Mouse (Mus musculus) cerebral cortex, adult 2 months (tissue): ENCODE results near the gene Pik3cg.

Experiments
- WGBS: fragments of 180-500 bp; shearing (Covaris S2); methylation state at CpG from one replicate; pipeline ENCODE4 v1.1.7; 2018; 5-methylcytosine and 5-hydroxymethylcytosine counted together

Pik3cg gene

GRCm38 (mm10) chr12:32201070-32201585, 7.3 kb downstream of the Pik3cg start:
- 92% methylated on average over 6 of the region's 6 CpGs for WGBS

GRCm38 (mm10) chr12:32200387-32201069, 7.9 kb downstream of the Pik3cg start:
- WGBS = 90% methylated on average over 16 of the region's 16 CpGs

- WGBS = 81% methylated on average over 4 of the region's 4 CpGs
Observed at GRCm38 (mm10) chr12:32199422-32199821, 9.0 kb downstream of the Pik3cg start.

- WGBS = 92% methylated on average over 4 of the region's 4 CpGs
Observed at GRCm38 (mm10) chr12:32198025-32198424, 10.4 kb downstream of the Pik3cg start.

GRCm38 (mm10) chr12:32195000-32195399, 13.5 kb downstream of the Pik3cg start:
- 81% methylated on average over 4 of the region's 4 CpGs for WGBS

DNA sequence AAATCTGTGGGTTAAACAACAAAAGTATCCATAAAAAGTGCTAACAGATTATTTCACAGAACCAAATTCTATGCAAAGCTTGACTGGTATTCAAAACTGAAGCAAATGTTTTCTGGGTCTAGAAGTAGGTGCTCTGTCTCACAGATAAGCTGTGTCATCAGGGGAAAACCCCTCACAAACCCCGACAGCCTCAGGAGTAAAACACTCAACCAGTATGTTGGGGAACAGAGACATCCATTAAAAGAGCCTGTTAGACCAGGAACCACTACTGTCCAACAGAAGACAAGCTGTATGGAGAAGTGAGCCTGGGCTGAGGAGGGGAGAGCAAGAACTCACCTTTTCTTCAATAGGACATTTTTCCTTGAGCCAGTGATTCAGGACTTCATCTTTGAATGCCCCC, 14.1 kb downstream of the Pik3cg start:
- WGBS = 76% methylated on average over 1 of the region's 1 CpGs

GRCm38 (mm10) chr12:32190927-32191326, 17.5 kb downstream of the Pik3cg start:
- 78% methylated on average over 4 of the region's 4 CpGs for WGBS

DNA sequence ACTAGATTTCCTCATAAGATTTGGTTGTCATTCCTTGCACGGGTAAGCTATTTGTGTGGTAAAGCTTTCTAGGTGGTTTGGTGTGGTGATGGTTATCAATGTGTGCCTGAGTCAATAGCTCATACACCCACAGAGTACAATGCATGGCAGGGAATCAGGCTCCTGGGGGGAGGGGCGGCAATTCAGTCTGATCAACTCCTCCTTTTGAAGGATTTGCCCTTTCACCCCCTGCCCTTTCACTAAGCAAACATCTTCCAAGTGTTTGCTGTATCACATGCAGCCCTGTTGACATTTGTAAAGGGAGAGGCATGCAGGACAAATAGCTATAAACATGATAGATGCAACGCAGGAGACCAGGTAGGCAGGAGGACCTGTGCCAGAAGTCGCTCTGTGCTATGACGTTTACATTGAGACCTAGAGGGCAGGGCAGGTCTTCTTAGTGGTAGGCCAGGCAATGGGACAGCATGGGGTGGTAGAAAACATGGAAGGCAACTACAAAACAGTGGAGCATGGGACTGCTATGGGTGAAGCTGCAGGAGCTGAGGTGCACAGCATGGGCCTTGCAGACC, 20.7 kb downstream of the Pik3cg start:
- 73% methylated on average over 5 of the region's 5 CpGs for WGBS

GRCm38 (mm10) chr12:32186627-32187255, 21.7 kb downstream of the Pik3cg start:
- 88% methylated on average over 6 of the region's 6 CpGs for WGBS

GRCm38 (mm10) chr12:32184874-32185273, 23.6 kb downstream of the Pik3cg start:
- whole genome bisulfite sequencing = 94% methylated on average over 3 of the region's 3 CpGs

- 66% methylated on average over 1 of the region's 1 CpGs for WGBS
Observed at GRCm38 (mm10) chr12:32183584-32183983, 24.9 kb downstream of the Pik3cg start.

- 90% methylated on average over 15 of the region's 15 CpGs for WGBS
Observed at GRCm38 (mm10) chr12:32182632-32183419, 25.6 kb downstream of the Pik3cg start.

DNA sequence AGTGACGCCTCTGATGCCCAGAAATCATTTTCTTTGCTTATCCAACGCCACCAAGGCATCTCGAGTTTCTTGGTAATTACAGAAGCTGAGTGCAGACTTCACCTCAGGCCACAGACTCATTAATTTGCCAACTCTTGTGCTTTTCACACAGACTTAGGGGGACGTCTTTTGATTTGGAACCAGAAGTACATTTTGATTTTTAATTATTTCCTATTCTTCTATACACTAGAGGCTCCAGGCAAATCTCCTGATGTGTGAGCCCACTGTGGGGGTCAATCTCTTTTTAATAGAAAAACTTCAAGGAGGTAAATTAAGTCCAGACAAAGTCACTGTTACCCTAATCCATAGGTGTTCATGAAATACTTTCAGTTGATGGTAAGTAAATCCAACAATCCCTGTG, 26.6 kb downstream of the Pik3cg start:
- WGBS = 75% methylated on average over 4 of the region's 4 CpGs

- WGBS = 79% methylated on average over 6 of the region's 6 CpGs
Observed at GRCm38 (mm10) chr12:32174437-32174836, 34.0 kb downstream of the Pik3cg start.

DNA sequence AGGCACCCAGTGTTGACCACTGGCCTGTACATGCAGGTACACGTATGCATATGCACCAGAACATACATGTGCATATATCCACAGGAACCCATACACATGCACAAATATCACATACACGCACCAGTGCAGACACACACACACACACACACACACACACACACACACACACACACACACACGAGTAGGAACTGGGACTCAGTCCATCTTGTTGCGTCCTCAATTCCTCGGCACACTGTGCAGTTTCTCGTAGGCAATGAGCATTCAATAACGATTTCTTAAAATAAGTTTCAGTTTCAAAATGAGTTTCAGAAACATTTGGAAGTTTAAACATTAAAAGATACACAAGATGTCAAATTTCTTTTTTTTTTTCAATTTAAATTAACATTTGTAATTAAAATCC, 35.6 kb downstream of the Pik3cg start:
- WGBS = 55% methylated on average over 7 of the region's 7 CpGs

- 51% methylated on average over 5 of the region's 5 CpGs for WGBS
Observed at GRCm38 (mm10) chr12:32169164-32169563, 39.3 kb downstream of the Pik3cg start.

GRCm38 (mm10) chr12:32168751-32169150, 39.7 kb downstream of the Pik3cg start:
- 37% methylated on average over 3 of the region's 3 CpGs for WGBS

DNA sequence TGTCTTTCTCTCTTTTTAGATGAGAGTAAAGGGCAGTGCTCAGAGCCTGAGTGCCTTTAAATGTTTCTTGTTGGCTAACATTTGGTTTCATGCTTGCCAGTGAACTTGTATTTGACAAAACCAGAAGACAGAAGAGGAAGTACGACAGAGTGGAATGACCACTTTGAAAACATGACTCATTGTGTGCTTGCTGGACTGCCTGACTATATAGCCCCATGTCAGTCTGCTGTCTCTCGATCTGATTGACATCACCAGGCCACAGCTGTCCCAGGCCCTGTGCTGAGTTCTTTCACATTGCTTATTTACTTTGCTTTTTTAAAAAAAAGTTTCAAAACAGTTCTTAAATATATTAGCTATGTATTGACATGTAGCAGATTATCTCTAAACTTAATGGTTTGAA, 44.8 kb downstream of the Pik3cg start:
- WGBS = 74% methylated on average over 2 of the region's 2 CpGs

- WGBS = 51% methylated on average over 5 of the region's 5 CpGs
Observed at GRCm38 (mm10) chr12:32158757-32159156, 49.7 kb downstream of the Pik3cg start.

GRCm38 (mm10) chr12:32146606-32147005, 61.9 kb downstream of the Pik3cg start:
- 67% methylated on average over 7 of the region's 7 CpGs for whole genome bisulfite sequencing

GRCm38 (mm10) chr12:32145651-32146050, 62.8 kb downstream of the Pik3cg start:
- WGBS = 93% methylated on average over 4 of the region's 4 CpGs

DNA sequence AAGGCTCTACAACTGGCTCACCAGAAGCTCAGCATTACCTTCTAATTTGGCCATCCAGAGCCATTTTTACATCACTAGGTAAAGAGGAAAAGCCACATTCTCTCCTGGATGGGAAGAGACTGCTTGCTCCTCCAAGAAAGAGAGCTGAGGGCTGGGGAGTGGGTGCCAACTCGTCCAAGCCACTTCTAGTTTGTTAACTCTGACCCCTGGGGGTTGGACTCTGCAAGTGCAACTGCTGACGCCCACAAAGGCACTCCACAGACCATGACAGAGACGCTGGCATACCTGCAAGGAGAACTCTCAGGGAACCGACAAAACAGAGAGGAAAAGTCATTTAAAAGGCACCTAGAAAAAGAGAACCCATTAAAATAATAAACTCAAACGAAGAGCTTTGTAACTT, 63.9 kb downstream of the Pik3cg start:
- 25% methylated on average over 5 of the region's 5 CpGs for WGBS
